Mouse (Mus musculus) gonadal fat pad, adult 2 months (tissue): ENCODE data around the gene Stk38. TPM values are rescaled to one million over a fixed set of nuclear protein-coding genes. Genes with fewer than 3 reads are reported as not detected.

Experiments
- DNase-seq: peaks from one replicate; pipeline ENCODE4 v3.0.0-alpha.2; 2012; ENCODE audit warnings: low read depth
- polyA plus RNA-seq: library from polyadenylated mRNA; depleted of rRNA; stranded (reverse); fragments of >200 nt; gene quantifications from 2 replicates; pipeline ENCODE4 v1.2.3, GENCODE M21; 2012; rRNA removed

The Stk38 gene
- polyA plus RNA-seq, 1 experiment: 51.3 TPM

DNA sequence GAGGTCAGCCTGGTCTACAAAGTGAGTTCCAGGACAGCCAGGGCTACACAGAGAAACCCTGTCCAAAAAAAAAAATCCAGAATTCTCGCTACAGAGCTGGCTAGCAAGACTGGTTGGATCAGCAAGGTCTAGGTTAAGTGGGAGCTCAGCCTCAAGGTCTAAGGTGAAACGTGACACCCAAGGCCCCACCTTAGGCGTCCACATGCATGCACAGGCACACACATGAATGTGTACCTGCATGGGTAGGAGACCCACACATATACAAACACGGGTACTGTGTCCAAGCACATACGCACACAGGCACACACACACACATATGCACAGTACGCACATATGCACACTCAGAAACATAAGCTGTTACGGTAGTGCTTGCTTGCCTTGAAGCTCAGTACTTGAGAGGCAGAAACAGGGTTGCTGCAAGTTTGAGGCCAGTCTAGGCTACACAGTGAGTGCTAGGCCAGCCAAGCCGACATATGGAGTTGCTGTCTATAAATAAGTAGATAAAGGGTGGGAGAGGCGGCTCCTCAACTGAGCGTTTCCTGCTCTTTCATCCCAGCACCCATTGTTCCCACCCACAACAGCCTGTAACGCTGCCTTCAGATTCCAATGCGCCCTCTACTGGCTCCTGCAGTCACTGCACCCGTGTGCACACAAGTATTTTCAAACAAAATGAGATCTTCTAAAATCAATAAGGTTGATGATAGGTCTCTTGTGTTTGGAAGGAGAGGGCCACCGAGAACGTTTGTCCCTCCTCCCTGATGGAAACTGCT, 80.7 kb downstream of the Stk38 start:
- no peak for DNase-seq

DNA sequence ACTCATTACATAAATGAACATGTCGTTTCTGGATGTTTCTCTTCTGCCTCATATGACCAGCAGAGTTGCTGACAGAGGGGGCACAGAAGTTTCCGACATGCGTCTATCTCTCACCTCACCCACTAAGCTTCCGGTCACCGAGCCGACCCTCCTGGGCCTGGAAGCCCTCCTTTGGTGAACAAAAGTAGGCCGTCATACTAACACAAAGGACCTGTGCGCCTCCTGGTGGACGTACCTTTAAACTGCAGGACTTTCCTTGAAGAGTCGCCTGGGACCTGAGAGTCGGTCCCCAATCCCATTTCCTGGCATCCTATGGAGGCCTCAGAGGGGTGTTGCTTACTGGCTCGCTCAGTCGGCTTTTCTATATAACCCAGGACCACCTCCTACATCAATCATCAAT, 81.4 kb downstream of the Stk38 start:
- no peak for DNase-seq

DNA sequence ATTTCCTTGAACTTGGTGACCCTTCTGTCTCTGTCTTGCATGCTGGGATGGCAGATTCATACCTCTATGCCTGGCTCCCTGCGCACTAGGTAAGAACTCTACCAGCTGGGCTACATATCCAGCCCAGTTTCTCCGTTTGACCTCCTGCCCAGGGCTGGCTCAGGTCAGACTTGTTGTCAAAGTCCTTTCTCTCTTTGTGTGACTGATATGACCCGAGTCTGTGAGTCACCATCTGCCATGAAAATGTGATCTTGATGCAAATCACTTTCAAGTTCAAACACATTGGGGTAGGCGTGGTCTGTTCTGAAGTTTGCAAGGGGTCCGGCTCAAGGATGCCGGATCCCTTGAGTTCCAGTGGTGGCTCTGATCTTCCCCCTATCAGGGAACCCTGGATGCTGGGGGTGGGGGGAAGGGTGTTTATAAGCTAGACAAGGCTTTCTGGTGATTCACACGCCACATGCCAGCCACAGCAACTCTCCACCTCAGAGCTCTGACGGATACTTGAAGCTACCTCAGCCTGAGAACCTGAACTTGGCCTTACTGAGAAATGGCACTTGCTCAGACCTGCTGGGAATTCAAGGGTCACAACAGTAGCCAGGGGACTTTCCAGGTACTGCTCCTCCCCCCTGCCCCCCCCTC, 82.7 kb downstream of the Stk38 start:
- DNase-seq: no peak

DNA sequence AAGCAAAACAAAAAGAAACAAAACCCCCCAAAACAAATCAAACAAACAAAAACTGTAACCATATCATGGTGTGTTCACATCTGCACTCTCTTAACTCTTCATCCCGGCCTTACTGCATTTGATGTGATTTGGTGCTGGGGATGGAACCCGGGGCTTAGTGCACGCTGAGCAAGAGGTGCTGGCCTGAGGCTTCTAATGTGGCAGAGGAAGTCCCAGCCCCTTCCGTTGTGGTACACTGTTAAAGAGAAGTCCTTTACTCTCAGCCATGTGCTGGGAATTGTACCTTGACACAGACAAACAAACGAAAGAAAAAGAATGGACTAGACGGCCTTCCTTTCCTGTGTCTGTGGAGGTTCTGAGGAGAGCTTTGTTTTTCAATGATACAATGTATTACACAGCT, 85.7 kb downstream of the Stk38 start:
- no peak for DNase-seq

DNA sequence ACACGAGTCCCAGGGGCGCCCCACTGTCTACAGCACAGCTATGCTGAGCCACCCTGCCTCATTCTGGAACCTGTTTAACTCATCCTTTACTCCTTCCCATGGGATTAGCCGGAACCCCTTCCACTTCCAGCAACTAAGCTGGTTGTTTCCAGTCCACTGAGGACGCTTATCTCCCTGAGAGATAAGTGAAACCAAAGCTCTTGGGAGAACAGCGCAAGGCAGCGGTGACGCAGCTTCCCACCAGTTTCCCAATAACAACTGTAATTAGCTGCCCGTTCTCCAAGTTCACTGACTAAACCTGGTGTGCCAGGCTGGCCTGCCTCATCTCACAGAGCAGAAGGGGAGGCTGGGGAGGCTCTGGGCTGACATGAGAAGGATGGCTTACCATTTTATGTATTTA, 86.7 kb downstream of the Stk38 start:
- no peak for DNase-seq

Other genes with a start within 250 kb of the Stk38 start
- 24.3 and 30.1 TPM in 2 replicates for gene Mapk13, start 238.7 kb downstream of the Stk38 start, polyA plus RNA-seq
- gene Brpf3, start 206.9 kb downstream of the Stk38 start, polyA plus RNA-seq: 33.6 and 35.5 TPM in 2 replicates
- gene Pnpla1, start 149.6 kb downstream of the Stk38 start, polyA plus RNA-seq: 1.7 and 1.8 TPM in 2 replicates
- gene 4930539E08Rik, start 92.7 kb downstream of the Stk38 start, polyA plus RNA-seq: 0.28 and 0.30 TPM in 2 replicates
- gene Pxt1, start 64.2 kb downstream of the Stk38 start, polyA plus RNA-seq: 0.88 and 1.9 TPM in 2 replicates
- gene Kctd20, start 56.0 kb downstream of the Stk38 start, polyA plus RNA-seq: 32.9 and 37.7 TPM in 2 replicates
- gene Srsf3, start 24.6 kb upstream of the Stk38 start, polyA plus RNA-seq: 103 and 119 TPM in 2 replicates
- 38.4 and 98.3 TPM in 2 replicates for gene Cdkn1a, start 83.0 kb upstream of the Stk38 start, polyA plus RNA-seq
- gene Rab44, start 106.2 kb upstream of the Stk38 start, polyA plus RNA-seq: 8.2 and 12.7 TPM in 2 replicates
- gene Cpne5, start 230.2 kb upstream of the Stk38 start, polyA plus RNA-seq: 59.8 and 66.3 TPM in 2 replicates